Mouse (Mus musculus) megakaryocyte progenitor cell, adult 5-6 weeks (primary cell): ENCODE data around the gene Ms4a6b. TPM values are rescaled to one million over a fixed set of nuclear protein-coding genes. Genes with fewer than 3 reads are reported as not detected.

Experiments used
- ATAC-seq: replicated peaks from 2 replicates; pipeline ENCODE4 v1.8.0; 2016; ENCODE audit warnings: mild to moderate bottlenecking, moderate TSS enrichment, inconsistent platforms; ENCODE audit not compliant: poor library complexity
- total RNA-seq, 2 experiments: library from RNA; stranded (forward) in 1 of 2; stranded (reverse) in 1 of 2; fragments of 157-497, 149-512 nt in 1 of 2; fragments of 200-1000 nt in 1 of 2; gene quantifications; 2 replicates each; pipeline versions ENCODE4 v1.2.3 to v1.2.4; 2015 to 2017

The Ms4a6b gene
- total RNA-seq (2015) = 44.8 and 47.0 TPM in 2 replicates
- total RNA-seq (2017) = 19.8 and 24.4 TPM in 2 replicates

DNA sequence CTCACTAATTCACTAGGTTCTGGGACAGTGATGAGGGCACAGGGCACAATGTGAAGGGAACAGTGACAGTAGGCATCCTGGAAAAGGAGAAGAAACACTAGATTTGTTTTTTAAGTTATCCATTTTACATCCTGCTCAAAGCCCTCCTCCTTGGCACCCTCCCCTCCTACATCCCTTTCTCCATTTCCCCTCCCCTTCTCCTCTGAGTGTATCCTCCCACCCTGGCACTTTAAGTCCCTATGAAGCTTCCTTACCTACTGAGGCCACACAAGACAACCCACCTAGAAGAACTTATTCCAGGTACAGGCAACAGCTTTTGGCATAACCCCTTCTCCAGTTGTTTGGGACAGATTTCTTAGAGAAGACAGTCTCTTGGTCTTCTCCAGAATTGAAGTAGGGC is at the start of gene Ms4a6b:
Gene Ms4a6b (plus strand): TSS at position 267 of the 400 bp plus-strand sequence.
- ATAC-seq = no peak

DNA sequence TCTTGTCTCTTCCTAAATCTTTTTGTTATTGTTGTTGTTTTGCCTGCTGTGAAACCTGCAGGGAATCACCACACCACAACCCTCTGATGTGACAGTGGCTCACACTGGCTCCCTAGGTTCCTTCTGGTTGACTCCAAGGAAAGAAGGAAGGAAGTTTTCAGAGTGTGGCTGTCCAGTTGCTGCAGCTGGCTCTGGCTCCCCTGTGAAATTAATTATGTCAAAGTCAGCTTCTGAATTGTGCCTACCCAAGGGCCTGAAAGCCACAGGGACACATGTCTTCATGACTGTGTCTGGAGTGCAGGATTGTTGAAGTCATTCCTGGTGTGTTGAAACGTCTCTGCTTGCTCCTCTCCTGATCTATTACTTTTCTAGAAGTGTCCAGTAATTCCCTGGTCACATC is 48.0 kb upstream of the Ms4a6b start:
- ATAC-seq = 0 out of 2 replicates have a peak, but pooled peaks have one; percentile 24

DNA sequence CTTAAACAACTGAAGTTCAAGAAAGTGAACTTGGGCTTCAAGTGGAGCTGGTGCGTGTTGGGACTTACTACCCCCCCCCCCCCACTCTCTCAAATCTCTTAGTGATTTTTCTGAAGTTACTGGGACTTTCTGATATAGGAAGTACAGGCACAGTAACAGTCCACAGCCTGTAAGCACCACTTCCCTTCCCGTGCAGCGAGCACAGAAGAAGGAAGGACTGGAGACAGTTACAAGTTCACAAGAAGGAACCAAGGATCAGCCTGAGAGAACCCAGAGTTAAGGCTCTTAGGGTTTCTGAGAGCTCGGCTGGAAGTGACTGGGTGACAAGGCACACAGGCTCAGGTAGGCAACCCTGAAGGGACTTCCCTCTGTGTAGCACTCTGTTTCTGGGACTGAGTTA is 47.1 kb upstream of the Ms4a6b start, which contains the start of gene Ms4a6c:
Gene Ms4a6c (plus strand): TSS at position 152 of the 400 bp plus-strand sequence.
- peak; percentile 75 for ATAC-seq

DNA sequence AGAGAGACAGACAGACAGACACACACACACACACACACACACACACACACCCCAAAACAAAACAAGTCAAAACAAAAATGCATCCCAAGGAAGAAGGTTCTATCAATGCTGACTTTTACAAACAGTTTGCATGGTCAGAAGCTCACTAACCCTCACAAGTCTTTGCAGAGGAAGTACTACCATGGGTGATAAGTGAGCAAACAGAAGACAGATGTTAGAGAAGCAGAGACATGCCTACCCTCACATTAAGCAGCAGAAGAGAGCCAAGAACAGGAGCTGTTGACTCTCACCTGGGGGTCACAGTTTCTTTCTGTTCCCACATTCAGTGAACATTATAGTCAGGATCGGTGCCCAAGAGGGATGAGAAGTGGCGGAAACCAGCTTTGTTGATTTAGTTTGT is 36.6 kb upstream of the Ms4a6b start:
- no peak for ATAC-seq

DNA sequence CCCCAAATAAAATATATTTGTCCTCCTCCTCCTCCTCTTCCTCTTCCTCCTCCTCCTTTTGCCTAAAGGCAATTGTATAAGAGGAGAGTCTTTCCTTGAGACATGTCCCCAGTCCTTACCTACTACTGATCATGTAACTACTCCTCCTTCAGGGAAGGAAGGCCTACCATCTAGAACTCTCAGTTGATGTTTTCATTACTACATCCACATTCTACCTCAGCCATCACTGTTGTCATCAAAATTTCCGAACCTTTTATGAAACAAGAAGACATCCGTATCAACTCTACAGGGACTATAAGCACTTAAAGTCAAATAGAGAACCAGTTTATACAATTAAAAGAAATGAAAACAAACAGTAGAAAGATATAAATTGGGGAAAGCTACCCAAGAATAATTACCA is 33.6 kb upstream of the Ms4a6b start:
- no peak for ATAC-seq

DNA sequence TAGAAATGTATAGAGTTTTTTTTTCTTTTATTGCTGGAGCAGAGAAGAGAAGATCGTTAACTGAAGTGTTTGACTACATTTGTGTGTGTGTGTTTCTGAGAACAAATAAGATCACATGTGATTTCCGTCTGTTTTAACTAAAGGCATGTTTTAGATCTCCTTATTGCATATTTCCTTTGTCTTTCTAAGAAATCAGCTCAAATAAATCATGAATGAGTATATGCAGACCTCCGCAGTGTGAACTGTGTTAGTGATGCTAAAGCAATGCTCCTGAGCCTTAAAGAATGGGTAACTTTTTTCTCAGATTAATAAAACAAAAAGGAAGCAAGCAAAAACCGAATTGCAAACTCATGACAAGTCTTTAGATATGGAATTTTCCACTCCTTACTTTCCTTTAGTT is 32.4 kb upstream of the Ms4a6b start:
- ATAC-seq = no peak

DNA sequence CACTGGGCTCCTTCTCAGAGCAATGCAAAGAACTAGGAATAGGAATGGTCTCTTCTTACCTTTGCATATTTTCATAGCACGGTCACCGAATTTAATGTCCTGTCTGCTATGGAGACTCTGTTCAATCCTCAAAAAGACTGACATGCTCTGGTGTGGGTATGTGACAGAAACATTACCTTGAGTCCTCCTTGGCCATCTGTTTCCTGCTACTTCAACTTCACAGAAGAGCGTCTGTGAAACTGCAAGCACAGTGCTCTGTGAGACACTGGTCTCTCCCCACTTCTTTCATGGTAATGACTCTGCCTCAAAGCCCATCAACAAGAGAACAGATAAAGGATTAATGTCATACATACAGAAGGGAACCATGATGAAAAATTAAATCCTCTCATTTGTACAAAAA is 31.9 kb upstream of the Ms4a6b start:
- 0 out of 2 replicates have a peak, but pooled peaks have one; percentile 17 for ATAC-seq

DNA sequence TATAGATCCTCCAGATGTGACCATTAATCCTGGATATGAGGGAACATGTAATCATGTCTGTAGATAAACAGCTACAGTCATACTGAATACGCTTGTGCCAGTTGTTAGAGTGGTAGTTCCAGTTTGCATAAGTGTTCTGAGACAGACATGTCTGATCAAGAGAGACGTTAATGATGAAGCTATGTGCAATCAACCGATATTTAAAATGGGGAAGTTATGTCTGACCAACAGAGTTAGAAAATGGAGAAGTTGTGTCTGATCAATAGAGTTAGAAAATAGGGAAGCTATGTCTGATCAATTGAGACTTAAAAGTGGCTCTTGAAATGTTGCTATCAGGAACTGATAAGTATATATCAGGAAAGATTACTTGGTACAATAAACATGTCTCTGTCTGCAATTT is 31.0 kb upstream of the Ms4a6b start:
- ATAC-seq = peak; percentile 80

DNA sequence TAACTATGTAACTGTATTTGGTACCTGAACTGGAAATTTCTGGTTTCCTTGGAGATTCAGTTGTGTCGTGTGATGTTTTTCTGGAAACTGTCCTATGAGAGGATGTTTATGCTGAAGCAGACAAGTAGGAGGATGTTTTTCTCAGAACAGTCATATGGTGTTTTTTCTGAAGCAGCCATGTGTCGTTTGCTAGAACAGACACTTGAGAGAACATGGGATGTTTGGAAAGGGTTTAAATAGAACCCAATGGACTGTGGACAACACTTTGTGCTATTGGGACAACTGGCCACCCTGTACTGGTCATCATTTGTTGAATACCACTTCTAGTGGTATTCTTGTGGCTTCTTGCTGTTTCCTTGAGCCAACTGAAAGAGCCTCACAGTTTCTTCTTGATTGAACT is 30.6 kb upstream of the Ms4a6b start, which contains the start of gene Gm8369:
Gene Gm8369 (plus strand): TSS at position 193 of the 400 bp plus-strand sequence.
- ATAC-seq = no peak

DNA sequence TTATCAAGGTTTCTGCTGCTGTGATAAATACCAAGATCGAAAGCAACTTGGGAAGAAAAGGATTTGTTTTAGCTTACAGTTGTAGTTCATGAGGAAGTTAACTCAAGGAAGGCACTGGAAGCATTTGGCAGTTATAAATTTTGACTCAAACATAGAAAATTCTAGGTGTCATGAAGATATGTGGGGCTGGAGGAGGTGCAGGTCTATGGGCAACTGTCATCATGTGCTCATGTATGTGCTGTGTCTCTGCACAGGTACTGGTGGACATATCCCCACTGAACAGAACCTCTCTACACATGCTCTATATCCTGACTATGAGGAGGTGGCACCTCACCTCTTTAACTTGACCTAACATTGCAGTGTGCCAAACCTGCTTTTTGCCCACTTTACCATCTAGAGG is 29.7 kb upstream of the Ms4a6b start:
- no peak for ATAC-seq

DNA sequence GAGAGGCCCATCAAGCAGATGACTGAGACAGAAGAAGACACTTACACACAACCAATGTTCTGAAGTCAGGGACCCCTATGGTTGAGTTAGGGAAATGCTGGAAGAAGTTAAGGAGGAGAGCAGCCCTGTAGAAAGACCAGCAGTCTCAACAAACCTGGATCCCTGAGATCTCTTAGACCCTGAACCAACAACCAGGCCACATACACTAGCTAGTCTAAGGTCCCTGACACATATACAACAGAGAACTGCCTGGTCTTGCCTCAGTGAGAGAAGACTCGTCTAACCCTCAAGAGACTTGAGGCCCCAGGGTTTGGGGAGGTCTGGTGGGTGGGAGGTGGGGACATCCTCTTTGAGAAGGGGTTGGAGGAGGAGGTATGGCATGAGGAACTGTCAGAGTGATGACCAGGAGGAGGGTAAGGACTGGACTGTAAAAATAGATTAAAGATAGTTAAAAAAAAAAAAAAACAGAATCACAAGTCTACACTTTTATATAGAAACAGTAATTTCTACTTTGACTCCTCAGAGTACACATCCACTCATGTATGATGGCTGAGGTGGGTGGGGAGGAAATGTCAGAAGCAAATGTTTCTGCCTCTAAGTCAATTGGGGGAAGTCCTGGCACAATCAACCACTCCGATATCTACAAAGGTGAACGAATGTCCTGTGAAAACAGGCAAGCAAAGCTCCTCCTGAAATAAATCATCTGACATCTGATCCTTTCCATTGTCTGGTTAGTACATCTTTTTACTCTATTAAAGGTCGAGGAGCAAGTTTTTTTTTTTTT is 24.7 kb upstream of the Ms4a6b start:
- ATAC-seq = no peak

DNA sequence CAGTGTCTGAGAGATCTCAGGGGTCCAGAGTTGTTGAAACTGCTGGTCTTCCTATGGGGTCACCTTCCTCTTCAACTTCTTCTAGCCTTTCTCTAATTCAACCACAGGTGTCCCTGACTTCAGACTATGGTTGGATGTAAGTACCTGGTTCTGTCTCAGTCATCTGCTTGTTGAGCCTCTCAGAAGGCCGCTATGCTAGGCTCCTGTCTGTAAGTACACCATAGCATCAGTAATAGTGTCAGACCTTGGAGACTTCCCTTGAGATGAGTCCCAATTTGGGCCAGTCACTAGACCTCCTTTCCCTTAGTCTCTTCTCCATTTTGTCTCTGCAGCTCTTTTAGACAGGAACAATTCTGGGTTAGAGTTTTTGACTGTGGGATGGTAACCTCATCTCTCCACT is 23.6 kb upstream of the Ms4a6b start:
- no peak for ATAC-seq

DNA sequence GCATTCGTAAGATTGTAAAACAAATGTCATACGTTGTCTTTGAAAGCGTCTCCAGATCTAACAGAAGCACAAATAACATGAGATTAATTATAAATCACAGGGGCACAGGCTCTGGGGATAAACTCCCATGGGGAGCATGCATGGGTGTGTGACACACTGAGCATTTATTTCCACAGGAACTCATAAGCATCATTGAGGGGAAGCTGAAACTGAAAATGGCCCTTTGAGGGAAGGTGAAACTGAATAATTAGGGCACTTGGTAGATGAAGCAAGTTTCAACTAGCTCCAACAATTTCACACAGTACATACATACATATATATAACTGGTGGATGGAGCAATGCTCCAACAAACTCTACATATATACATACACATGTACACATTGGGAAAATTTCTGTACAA is 21.8 kb upstream of the Ms4a6b start:
- ATAC-seq = peak; percentile 39; the same call in 1 of the 2 replicates

DNA sequence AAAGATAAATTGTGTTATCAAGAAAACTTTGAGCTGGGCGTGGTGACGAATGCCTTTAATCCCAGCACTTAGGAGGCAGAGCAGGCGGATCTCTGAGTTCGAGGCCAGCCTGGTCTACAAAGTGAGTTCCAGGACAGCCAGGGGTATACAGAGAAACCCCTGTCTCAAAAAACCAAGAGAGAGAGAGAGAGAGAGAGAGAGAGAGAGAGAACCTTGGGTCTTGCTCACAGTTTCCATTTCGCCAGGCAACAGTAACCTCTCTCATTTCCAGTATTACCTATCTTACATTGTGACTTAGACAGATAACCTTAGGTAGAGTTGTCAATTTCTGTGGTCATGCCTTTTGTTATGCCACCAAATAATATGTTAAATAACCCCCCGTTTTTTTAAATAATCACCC is 20.0 kb upstream of the Ms4a6b start:
- no peak for ATAC-seq

DNA sequence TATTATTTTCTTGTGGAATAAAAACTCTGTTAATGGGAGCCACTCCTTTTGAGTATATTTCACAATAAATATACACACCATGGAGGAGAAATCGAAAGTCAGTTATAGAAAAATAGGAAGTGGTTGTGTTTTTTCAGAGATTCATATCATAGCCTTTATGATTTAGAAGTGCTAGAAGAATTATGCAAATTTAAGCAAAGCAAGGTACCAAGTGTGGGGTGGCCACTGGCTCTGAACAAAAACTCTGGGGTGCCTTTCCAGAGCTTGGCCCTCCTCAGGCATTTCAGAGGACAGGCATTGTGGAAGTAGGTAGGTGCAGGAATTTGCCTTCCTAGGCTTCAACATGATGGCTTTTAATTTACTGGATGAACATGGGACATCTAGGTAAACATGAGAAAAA is 19.0 kb upstream of the Ms4a6b start:
- ATAC-seq = peak; percentile 42

DNA sequence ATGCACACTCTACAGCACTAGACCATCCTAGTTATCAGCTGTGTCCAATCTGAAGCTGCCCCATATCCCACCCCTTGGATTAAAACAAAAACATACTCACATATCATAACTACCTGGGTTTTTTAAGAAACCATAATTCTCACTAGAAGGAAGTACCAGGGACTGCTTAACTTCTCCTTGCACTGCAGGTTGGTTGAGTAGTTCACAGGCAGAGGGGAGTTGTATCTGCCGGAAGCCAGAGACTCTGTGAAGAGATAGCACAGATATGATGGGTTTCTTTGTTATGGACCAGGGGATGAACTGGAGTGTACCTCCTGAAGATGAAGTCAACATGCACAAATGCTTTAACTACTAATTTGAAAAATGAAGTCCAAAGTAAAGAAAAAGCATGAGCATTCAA is 15.5 kb upstream of the Ms4a6b start:
- no peak for ATAC-seq

DNA sequence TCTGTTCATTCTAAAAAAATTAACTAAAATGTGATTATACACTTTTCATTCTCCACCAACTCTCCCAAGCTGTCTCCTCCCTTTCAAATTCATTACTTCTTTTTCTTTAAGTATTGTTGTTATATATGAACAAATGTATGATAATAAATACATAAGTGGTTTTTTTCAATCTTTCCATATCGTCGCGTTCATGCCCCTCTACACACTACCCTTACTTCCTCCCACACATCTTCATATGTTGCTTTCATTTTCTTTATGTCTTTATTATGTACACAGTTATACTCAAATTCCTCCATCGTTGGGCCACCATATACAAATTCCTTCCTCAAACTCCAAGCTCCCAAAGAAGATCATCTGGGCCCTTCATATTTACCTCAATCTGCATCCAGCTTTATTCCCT is 15.0 kb upstream of the Ms4a6b start:
- no peak for ATAC-seq

DNA sequence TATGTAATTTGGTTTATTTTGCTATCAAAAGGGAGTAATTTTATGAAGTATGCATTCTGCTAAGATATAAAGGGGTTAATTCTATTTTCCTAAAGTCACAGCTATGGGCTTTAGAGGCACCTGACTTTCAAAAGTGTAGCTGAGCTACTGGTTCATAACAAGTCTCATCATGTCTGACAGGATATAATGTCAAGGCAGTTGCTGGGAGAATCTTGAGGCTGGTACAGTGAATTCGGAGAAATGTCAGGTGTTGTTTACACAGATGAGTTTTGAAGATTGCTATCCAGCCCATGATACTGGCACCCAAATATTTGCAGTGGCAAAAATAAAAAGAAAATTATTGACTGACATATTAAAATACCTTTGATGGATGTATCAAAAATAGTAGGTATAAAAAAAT is 11.5 kb upstream of the Ms4a6b start:
- no peak for ATAC-seq

DNA sequence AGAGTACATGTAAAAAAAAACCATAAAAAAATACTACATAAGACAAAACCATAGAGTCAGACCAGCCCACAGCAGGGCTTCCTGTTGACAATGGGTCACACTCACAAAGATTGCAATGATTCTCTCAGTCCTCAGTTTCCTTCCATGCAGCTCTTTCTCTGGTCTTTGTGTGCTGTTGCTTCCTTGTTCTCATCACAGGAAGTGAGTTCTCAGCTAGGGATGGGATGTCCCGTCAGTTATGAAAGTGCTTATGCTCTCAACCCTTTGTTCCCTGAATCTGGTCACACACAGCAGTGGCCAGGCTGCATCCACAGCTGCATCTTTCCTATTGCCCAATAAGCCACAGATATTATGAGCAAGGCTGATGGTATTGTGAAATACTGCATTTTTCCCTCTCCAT is 2.9 kb upstream of the Ms4a6b start:
- ATAC-seq = peak; percentile 88

DNA sequence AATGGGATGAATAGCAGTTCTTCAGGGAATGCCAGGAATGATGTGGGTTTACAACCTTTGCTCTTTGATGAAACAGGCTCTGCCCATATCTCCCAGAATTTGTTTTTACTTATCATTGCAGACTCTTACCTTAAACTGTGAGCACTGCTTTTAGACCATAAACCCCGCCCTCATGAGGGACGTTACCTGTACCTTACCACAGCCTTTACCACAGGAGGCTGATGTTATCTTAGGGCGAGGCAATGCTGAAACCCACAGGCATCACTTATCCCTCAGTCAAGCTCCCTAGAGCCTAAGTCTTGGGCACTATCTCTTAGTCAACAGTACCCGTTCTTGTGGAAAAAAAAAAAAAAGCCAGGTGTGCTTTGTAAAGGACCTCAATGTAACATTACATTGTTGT is 533 bp downstream of the Ms4a6b start:
- ATAC-seq = no peak

DNA sequence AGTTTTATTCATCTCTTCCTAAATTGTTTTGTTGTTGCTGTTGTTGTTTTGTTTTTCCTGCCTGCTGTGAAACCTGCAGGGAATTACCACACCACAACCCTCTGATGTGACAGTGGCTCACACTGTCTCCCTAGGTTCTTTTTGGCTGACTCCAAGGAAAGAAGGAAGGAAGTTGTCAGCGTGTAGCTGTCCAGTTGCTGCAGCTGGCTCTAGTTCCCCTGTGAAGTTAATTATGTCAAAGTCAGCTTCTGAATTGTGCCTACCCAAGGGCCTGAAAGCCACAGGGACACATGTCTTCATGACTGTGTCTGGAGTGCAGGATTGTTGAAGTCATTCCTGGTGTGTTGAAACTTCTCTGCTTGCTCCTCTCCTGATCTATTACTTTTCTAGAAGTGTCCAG is 1.1 kb downstream of the Ms4a6b start:
- peak; percentile 77 for ATAC-seq

DNA sequence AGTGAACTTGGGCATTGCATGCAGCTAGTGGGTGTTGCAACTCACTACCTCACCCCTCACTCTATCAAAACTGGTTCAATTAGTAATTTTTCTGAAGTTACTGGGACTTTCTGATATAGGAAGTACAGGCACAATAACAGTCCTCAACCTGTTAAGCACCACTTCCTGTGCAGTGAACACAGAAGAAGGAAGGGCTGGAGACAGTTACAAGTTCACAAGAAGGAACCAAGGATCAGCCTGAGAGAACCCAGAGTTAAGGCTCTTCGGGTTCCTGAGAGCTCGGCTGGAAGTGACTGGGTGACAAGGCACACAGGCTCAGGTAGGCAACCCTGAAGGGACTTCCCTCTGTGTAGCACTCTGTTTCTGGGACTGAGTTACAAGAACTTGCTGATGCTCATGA is 2.0 kb downstream of the Ms4a6b start:
- peak; percentile 56 for ATAC-seq

DNA sequence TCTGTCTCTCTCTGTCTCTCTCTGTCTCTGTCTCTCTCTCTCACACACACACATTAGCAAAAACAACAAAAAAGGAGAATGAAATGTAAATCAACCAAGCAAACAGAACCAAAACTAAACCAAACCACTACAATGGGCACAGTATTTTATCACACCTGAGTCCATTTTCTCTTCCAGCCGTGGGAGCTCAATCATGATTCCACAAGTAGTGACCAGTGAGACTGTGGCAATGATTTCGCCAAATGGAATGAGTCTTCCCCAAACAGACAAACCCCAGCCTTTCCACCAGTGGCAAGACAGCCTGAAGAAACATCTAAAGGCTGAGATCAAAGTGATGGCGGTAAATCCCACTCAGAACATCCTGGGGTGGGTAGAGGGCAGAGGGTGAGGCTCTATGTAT is 3.8 kb downstream of the Ms4a6b start:
- no peak for ATAC-seq
